Mouse (Mus musculus) hematopoietic stem cell, adult 5-6 weeks (primary cell): Measurements from ENCODE around the gene Piezo1. TPM values are rescaled to one million over a fixed set of nuclear protein-coding genes. Genes with fewer than 3 reads are reported as not detected.

Experiments
- total RNA-seq: library from RNA; stranded (forward); fragments of 172-1452, 232-1000 nt; gene quantifications from 2 replicates; pipeline ENCODE4 v1.2.3, GENCODE M21; 2017

Gene Piezo1
- total RNA-seq, 1 experiment from 2014 or later: 23.6 TPM

Other genes with a start within 250 kb of the Piezo1 start
- gene Trhr2, start 190.6 kb downstream of the Piezo1 start, total RNA-seq: not detected in 2 replicates
- 71.2 and 73.6 TPM in 2 replicates for gene Zc3h18, start 174.7 kb downstream of the Piezo1 start, total RNA-seq
- not detected in 2 replicates for gene Il17c, start 129.3 kb downstream of the Piezo1 start, total RNA-seq
- 35.2 and 89.7 TPM in 2 replicates for gene Cyba, start 118.4 kb downstream of the Piezo1 start, total RNA-seq
- gene Mvd, start 107.9 kb downstream of the Piezo1 start, total RNA-seq: 4.8 and 6.7 TPM in 2 replicates
- not detected in 2 replicates for gene Snai3, start 90.6 kb downstream of the Piezo1 start, total RNA-seq
- gene Rnf166, start 75.3 kb downstream of the Piezo1 start, total RNA-seq: 49.4 and 52.2 TPM in 2 replicates
- 10.0 and 10.2 TPM in 2 replicates for gene Ctu2, start 75.2 kb downstream of the Piezo1 start, total RNA-seq
- gene Cdt1, start 16.7 kb upstream of the Piezo1 start, total RNA-seq: 30.8 and 33.1 TPM in 2 replicates
- gene Aprt, start 25.6 kb upstream of the Piezo1 start, total RNA-seq: 80.7 and 87.1 TPM in 2 replicates
- gene Galns, start 60.1 kb upstream of the Piezo1 start, total RNA-seq: 13.9 and 15.1 TPM in 2 replicates
- gene Trappc2l, start 60.3 kb upstream of the Piezo1 start, total RNA-seq: 9.6 and 19.3 TPM in 2 replicates
- gene Pabpn1l, start 71.4 kb upstream of the Piezo1 start, total RNA-seq: not detected in 2 replicates
- 15.9 and 20.5 TPM in 2 replicates for gene Cbfa2t3, start 147.8 kb upstream of the Piezo1 start, total RNA-seq
- gene Acsf3, start 224.2 kb upstream of the Piezo1 start, total RNA-seq: 5.8 and 15.1 TPM in 2 replicates